Mouse (Mus musculus) spleen, adult 2 months (tissue): ENCODE measurements at regions not wholly inside any gene's neighbourhood (a gene's known extent, or its start where the extent isn't known, plus 50 kb on each side); places are given as distances from the start of the nearest gene placed in this dataset.

Experiments
- CTCF ChIP-seq: fragments of 200-500 bp; IDR thresholded peaks from 2 replicates; pipeline ENCODE4 v1.5.1; 2011; ENCODE audit warnings: mild to moderate bottlenecking, inconsistent platforms; ENCODE audit not compliant: insufficient read depth, insufficient read length, insufficient replicate concordance; ENCODE audit errors: extremely low read depth
- POLR2A ChIP-seq: fragments of 200-500 bp; IDR thresholded peaks from 2 replicates; pipeline ENCODE4 v1.6.1; 2011; ENCODE audit warnings: low read depth, low read length, inconsistent platforms

- TF ChIP-seq CTCF (no peak), POLR2A (no peak)
Observed at GRCm38 (mm10) chr8:46403877-46404560, 66.8 kb upstream of the Acsl1 start.
